8 mouse cellular contexts compared by ENCODE assay signal in the genomic region with DNA sequence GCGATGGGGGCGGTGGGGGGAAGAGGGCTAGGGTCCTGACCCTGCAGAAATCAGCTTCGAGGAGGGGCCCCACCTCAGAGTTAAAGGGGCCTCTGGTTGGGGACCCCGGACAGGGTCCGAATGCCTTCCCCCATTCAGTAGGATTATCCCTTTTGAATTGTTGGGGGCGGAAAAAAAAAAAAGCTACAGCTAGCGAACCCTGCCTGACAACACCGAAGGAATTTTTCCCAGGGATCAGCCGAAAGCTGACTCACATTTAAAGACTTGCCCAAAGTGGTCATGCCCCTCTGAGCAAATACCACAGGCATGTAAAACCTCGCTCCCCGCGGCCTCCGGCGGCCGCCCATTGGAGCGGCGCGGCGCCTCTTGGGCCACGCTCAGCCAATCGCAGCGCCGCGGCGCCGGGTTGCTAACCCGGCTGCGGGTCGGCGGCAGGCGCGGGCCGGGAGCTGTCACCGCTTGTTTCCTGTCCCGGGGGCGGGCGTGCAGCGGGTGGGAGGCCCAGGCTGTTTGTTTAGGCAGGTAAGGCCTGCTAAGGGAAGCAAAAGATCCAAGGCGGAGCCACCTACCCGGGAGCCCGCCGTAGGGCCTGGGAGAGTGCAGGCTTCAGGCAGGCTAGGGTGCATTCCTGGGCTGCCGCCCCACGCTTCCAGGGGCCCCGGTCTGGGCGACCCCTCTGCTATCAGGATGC.
A peak's percentile ranks its signal among the peaks of the same experiment; 100 is the strongest.
DNase-seq lines count a peak whose midpoint lies in the region; ATAC-seq and TF ChIP-seq lines count a peak whose summit lies in the region.

No protein-coding gene starts in this region.

- no peaks in the 10 kb centered on the region for H3K79me3 ChIP-seq in C2C12 (ENCODE audit: low read depth)

- peak overlapping the region; percentile 36 for H3ac ChIP-seq in C2C12 (ENCODE audit: control insufficient read depth, insufficient read length, low read depth)

- H3K9ac ChIP-seq in heart, embryonic 12.5 days = peak overlapping the region; percentile 83
- H3K9ac ChIP-seq in kidney, embryonic 16.5 days (replicated peaks; ENCODE audit: low read length) = peak overlapping the region; percentile 70
- H3K9ac ChIP-seq in liver, embryonic 11.5 days (ENCODE audit: low read depth, low read length) = peak overlapping the region; percentile 77

- ATAC-seq in erythroblast, adult 5-6 weeks (replicated peaks; ENCODE audit: low FRiP score, poor library complexity, severe bottlenecking) = peak; percentile 86
- peak; percentile 93 for ATAC-seq in heart, embryonic 12.5 days (ENCODE audit: insufficient number of reproducible peaks, low FRiP score)
- peak; percentile 95 for ATAC-seq in kidney, embryonic 16.5 days (ENCODE audit: low FRiP score, low TSS enrichment)
- ATAC-seq in liver, embryonic 11.5 days (replicated peaks; ENCODE audit: low FRiP score) = peak; percentile 89

- peak overlapping the region; percentile 96 for H3K27ac ChIP-seq in heart, embryonic 12.5 days (ENCODE audit: poor library complexity, severe bottlenecking)
- peak overlapping the region; percentile 95 for H3K27ac ChIP-seq in kidney, embryonic 16.5 days (ENCODE audit: low read length)
- H3K27ac ChIP-seq in liver, embryonic 11.5 days (ENCODE audit: low read depth, low read length) = peak overlapping the region; percentile 87

- WGBS in heart, embryonic 12.5 days = under 1% methylated on average over 46 of the region's 46 CpGs
- under 1% methylated on average over 46 of the region's 46 CpGs for WGBS in kidney, embryonic 16.5 days
- under 1% methylated on average over 46 of the region's 46 CpGs for WGBS in liver, embryonic 11.5 days

- TF ChIP-seq CTCF in C2C12 (IDR thresholded peaks at IDR 0.05; ENCODE audit: control insufficient read depth, insufficient read depth, insufficient read length) = no peak

- H3K4me1 ChIP-seq in heart, embryonic 12.5 days (replicated peaks) = peaks cover 58% of the 10 kb centered on the region
- H3K4me1 ChIP-seq in kidney, embryonic 16.5 days (ENCODE audit: insufficient read depth, low read length) = peaks cover 21% of the 10 kb centered on the region
- H3K4me1 ChIP-seq in liver, embryonic 11.5 days (replicated peaks; ENCODE audit: control insufficient read depth, insufficient read depth, low read length) = peaks cover 45% of the 10 kb centered on the region

- peak overlapping the region; percentile 82 for H3K4me2 ChIP-seq in heart, embryonic 12.5 days
- H3K4me2 ChIP-seq in kidney, embryonic 16.5 days (replicated peaks; ENCODE audit: low read depth, low read length) = peak overlapping the region; percentile 79
- H3K4me2 ChIP-seq in liver, embryonic 11.5 days = peak overlapping the region; percentile 93

- H3K4me3 ChIP-seq in C2C12 (ENCODE audit: insufficient read depth, poor library complexity, severe bottlenecking) = peak overlapping the region; percentile 6
- peak overlapping the region; percentile 53 for H3K4me3 ChIP-seq in heart, embryonic 12.5 days
- H3K4me3 ChIP-seq in kidney, embryonic 16.5 days (ENCODE audit: low read length) = peak overlapping the region; percentile 47
- peak overlapping the region; percentile 54 for H3K4me3 ChIP-seq in liver, embryonic 11.5 days (ENCODE audit: low read depth, low read length)

- peak; percentile 93 for DNase-seq in brain, adult 2 months (ENCODE audit: low read depth, low spot score)
- DNase-seq in liver, embryonic 11.5 days (ENCODE audit: low spot score) = peak; percentile 85
- peak; percentile 86 for DNase-seq in naive thymus-derived CD4-positive, alpha-beta T cell, adult 2 months (ENCODE audit: low read depth)
- peak; percentile 77 for DNase-seq in splenic B cell, adult 2 months (ENCODE audit: low read depth, low spot score)

- H3K9me3 ChIP-seq in heart, embryonic 12.5 days (replicated peaks) = no peaks in the 10 kb centered on the region
- H3K9me3 ChIP-seq in kidney, embryonic 16.5 days (ENCODE audit: low read length) = no peaks in the 10 kb centered on the region
- no peaks in the 10 kb centered on the region for H3K9me3 ChIP-seq in liver, embryonic 11.5 days (ENCODE audit: control insufficient read depth, low read length)

- no peaks in the 10 kb centered on the region for H3K79me2 ChIP-seq in C2C12 (ENCODE audit: control insufficient read depth, insufficient read depth)

- H3K36me3 ChIP-seq in C2C12 (ENCODE audit: control insufficient read depth, insufficient read depth) = no peaks in the 10 kb centered on the region
- H3K36me3 ChIP-seq in heart, embryonic 12.5 days = no peaks in the 10 kb centered on the region
- H3K36me3 ChIP-seq in kidney, embryonic 16.5 days (ENCODE audit: insufficient read depth, low read length) = no peaks in the 10 kb centered on the region
- H3K36me3 ChIP-seq in liver, embryonic 11.5 days (ENCODE audit: control insufficient read depth, insufficient read depth, low read length) = no peaks in the 10 kb centered on the region
- H3K36me3 ChIP-seq in splenic B cell, adult 2 months (ENCODE audit: control insufficient read depth, insufficient read depth, low read length, poor library complexity, severe bottlenecking) = no peaks in the 10 kb centered on the region

- no peaks in the 10 kb centered on the region for H3K27me3 ChIP-seq in C2C12 (ENCODE audit: control insufficient read depth, insufficient read depth, insufficient read length)
- no peaks in the 10 kb centered on the region for H3K27me3 ChIP-seq in heart, embryonic 12.5 days (replicated peaks)
- no peaks in the 10 kb centered on the region for H3K27me3 ChIP-seq in kidney, embryonic 16.5 days (ENCODE audit: insufficient read depth, low read length)
- no peaks in the 10 kb centered on the region for H3K27me3 ChIP-seq in liver, embryonic 11.5 days (replicated peaks; ENCODE audit: control insufficient read depth, insufficient read depth, low read length)
- no peaks in the 10 kb centered on the region for H3K27me3 ChIP-seq in splenic B cell, adult 2 months (ENCODE audit: control insufficient read depth, insufficient read depth, low read length, poor library complexity, severe bottlenecking)

TF ChIP-seq in C2C12, 6 proteins besides CTCF, POLR2A, EP300 and RAD21:
- TF ChIP-seq MAX (IDR thresholded peaks at IDR 0.05) (peak; percentile 22), FOSL1 (IDR thresholded peaks at IDR 0.05; ENCODE audit: insufficient read depth, low read length, poor library complexity, severe bottlenecking) (peak; percentile 46), USF1 (IDR thresholded peaks at IDR 0.05; ENCODE audit: low read depth) (no peak)

Comparison
In these comparisons a context has a peak if more than half of its experiments do, and no peak if none do; other contexts are left out.
1. Peak in every context shown above with its lines: DNase-seq, ATAC-seq, H3K4me3 ChIP-seq and H3K27ac ChIP-seq.